Comparison of ENCODE assay signal across 16 mouse cellular contexts in genomic region chr8:122761109-122761508, GRCm38 (mm10).
"Had no signal": no experiment of that assay in that cellular context is flagged by ENCODE, and none has a peak within 500 bp of the region (broad histone marks: within the 10 kb centered on the region; RNA-seq: fewer than 3 reads in every experiment).

No protein-coding gene starts in this region.

- H3K4me3 ChIP-seq: midbrain, embryonic 10.5 days; midbrain, embryonic 12.5 days; neural tube, embryonic 12.5 days had no signal

- H3K9ac ChIP-seq: liver, embryonic 14.5 days; lung, embryonic 14.5 days; midbrain, embryonic 12.5 days; neural tube, embryonic 12.5 days had no signal

- ATAC-seq: midbrain, embryonic 16.5 days had no signal

- H3K4me2 ChIP-seq: lung, embryonic 14.5 days; midbrain, embryonic 12.5 days; neural tube, embryonic 12.5 days had no signal

- H3K9me3 ChIP-seq: midbrain, embryonic 10.5 days; midbrain, embryonic 12.5 days; neural tube, embryonic 12.5 days had no signal

- DNase-seq: lung, adult 18-20 months; lung, embryonic 14.5 days; lung, postnatal 10 days; lung, postnatal 4 days; midbrain, embryonic 14.5 days; retina, postnatal 1 day; right cerebral cortex, adult 18-20 months; right cerebral cortex, postnatal 25 days; right cerebral cortex, postnatal 4 days; spleen, adult 18-20 months; thymus, postnatal 36 days had no signal

- H3K36me3 ChIP-seq: midbrain, embryonic 10.5 days; midbrain, embryonic 12.5 days; neural tube, embryonic 12.5 days had no signal

- H3K27ac ChIP-seq: liver, embryonic 14.5 days; midbrain, embryonic 10.5 days; midbrain, embryonic 12.5 days; neural tube, embryonic 12.5 days had no signal

- H3K4me1 ChIP-seq: midbrain, embryonic 10.5 days; neural tube, embryonic 12.5 days had no signal
